Mouse (Mus musculus) forebrain, embryonic 10.5 days (tissue): ENCODE results near the gene Fxr1. TPM values are rescaled to one million over a fixed set of nuclear protein-coding genes. Genes with fewer than 3 reads are reported as not detected.
A peak's percentile ranks its signal among the peaks of the same experiment; 100 is the strongest.
"Not testable (repeated sequence)": the region's sequence is repeated elsewhere in the genome, so short reads cannot be mapped to it uniquely, and the experiment has no call there.

Experiments
- DNase-seq: peaks from one replicate; pipeline ENCODE4 v3.0.0-alpha.2; 2017; ENCODE audit warnings: low spot score; ENCODE audit errors: extremely low spot score
- H3K27ac ChIP-seq: fragments of 300-500 bp; sonication (generic); 2 replicates; pipeline ENCODE4 v1.5.1; 2016; ENCODE audit warnings: mild to moderate bottlenecking
- H3K27me3 ChIP-seq: fragments of 300-500 bp; sonication (generic); 2 replicates; pipeline ENCODE4 v1.6.1; 2016; ENCODE audit warnings: mild to moderate bottlenecking; ENCODE audit not compliant: poor library complexity, severe bottlenecking
- H3K36me3 ChIP-seq: fragments of 300-500 bp; sonication (generic); replicated peaks from 2 replicates; pipeline ENCODE4 v1.6.1; 2016; ENCODE audit warnings: mild to moderate bottlenecking, moderate library complexity
- H3K4me1 ChIP-seq: fragments of 300-500 bp; sonication (generic); 2 replicates; pipeline ENCODE4 v1.6.1; 2016
- H3K4me3 ChIP-seq: fragments of 300-500 bp; sonication (generic); 2 replicates; pipeline ENCODE4 v1.5.1; 2016; ENCODE audit warnings: mild to moderate bottlenecking, moderate library complexity
- H3K9me3 ChIP-seq: fragments of 300-500 bp; sonication (generic); 2 replicates; pipeline ENCODE4 v1.6.1; 2016; ENCODE audit warnings: mild to moderate bottlenecking, moderate library complexity
- WGBS: fragments of 180-500 bp; shearing (Covaris S2); methylation state at CpG from one replicate; pipeline ENCODE4 v1.1.7; 2016; 5-methylcytosine and 5-hydroxymethylcytosine counted together
- polyA plus RNA-seq: library from polyadenylated mRNA; unstranded; fragments of >200 nt; fragmentation: Nextera tagmentation; extraction: Ambion mirVana; gene quantifications from 2 replicates; pipeline ENCODE4 v1.2.1, GENCODE M21; 2016

The Fxr1 gene
- polyA plus RNA-seq, 1 experiment from 2014 or later = 60.3 TPM

DNA sequence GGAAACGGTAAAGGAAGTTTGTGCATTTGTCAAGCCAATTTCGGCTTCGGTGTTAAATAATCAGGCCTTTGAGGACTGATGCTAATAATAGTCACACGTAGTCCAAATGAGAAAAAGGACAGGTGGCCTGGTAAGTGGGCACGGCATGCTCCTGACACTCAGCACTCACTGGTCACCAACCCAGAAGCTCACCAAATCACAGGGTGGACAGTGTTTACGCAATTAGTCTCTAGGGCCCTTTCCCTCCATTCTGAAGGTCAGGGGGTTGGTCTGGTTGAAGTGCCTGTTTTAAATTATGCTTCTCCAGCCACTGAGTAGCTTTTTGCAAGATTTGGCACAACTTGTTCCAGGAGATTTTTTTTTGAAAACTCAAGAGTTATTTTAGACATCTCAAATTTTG lies 11.6 kb upstream of the Fxr1 start:
- H3K36me3 ChIP-seq = no peaks in the 10 kb centered on the region
- WGBS = 74% methylated on average over 6 of the region's 6 CpGs
- DNase-seq = no peak

DNA sequence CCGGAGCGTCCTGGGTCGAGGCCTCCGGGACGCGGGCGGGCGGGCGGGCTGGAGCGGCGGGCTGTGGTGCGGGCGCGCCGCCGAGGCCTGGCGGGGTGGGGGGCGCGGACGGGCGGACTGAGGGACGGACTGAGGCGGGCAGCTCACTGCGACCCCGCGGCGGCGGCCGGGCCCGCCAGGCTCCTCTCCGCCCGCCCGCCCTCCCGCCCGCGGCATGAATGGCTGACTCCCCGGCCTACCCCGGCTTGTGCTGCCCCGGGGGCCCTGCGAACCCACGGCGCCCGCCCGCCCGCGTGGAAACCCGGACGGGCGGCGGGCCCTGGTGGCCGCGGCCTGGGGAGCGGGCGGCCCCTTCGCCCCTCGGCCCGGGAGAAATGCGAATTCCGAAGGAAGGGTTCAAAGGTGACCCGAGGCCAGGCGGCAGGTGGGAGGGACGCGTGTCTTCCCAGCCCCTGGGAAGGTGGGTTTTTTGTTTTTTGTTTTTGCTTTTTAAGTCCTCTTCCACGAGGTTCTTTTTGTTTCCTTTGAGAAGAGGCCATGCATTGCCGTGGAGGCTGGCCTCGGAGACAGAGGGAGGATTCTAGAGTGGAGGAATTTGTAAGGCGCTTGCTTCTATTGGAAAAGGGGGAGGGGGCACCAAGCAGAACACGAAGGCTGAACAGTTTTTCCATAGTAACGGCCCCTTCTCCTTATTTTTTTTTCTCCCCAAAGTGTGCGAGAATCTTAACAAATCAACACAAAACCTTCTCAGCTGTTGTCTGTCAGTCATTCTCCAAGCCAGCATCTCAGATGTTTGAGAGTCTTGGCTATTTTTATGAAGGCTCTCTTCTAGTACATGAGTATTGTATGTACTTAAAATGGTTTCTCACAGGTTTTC lies 877 bp downstream of the Fxr1 start:
- Histone ChIP-seq H3K36me3 (peaks cover 28% of the 10 kb centered on the region), H3K27me3 (no peaks in the 10 kb centered on the region), H3K27ac (peak overlapping the region; percentile 100), H3K9me3 (peaks cover 2% of the 10 kb centered on the region; the same call in 1 of the 2 replicates), H3K4me3 (peak overlapping the region; percentile 98), H3K4me1 (peaks cover 19% of the 10 kb centered on the region)
- peak; percentile 43 for DNase-seq
- WGBS = under 1% methylated on average over 70 of the region's 70 CpGs

More for the DNA sequence above, 11.6 kb upstream of the Fxr1 start:
- H3K4me3 ChIP-seq = no peak overlapping the region
- H3K9me3 ChIP-seq = no peaks in the 10 kb centered on the region
- no peaks in the 10 kb centered on the region for H3K27me3 ChIP-seq
- peaks cover 5% of the 10 kb centered on the region for H3K4me1 ChIP-seq
- no peak overlapping the region for H3K27ac ChIP-seq

DNA sequence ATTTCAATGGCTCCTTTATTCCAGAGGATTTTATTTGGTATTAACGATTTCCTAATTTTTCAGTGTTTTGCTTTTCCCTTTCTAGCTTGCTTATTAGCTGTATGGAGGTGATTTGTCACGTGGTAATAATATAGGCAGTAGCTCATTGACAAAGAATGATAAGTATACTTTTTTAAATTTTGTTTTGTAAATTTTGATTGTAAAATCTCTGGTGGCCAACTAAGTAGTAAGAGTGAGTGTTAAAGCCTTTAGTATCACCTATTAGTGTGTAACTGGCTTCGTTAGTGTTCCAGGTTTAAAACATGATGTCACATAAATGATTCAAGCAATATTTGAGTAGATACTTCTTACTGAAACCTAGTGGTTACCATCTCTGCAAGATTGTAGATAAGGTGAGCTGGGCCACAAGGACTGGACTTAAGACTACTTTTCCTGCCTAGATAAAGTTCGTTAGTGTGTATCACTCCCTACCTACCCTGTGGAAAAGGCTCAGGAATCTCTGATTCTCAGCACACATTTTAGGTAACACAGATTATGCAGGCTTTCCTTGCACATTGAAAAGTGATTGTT lies 1.6 kb downstream of the Fxr1 start:
- H3K9me3 ChIP-seq = peaks cover 2% of the 10 kb centered on the region; the same call in 1 of the 2 replicates
- H3K27ac ChIP-seq = peak overlapping the region; percentile 100; the same call in 1 of the 2 replicates
- no peak for DNase-seq
- H3K4me1 ChIP-seq = peaks cover 19% of the 10 kb centered on the region
- H3K36me3 ChIP-seq = peaks cover 28% of the 10 kb centered on the region
- peak overlapping the region; percentile 98 for H3K4me3 ChIP-seq
- H3K27me3 ChIP-seq = no peaks in the 10 kb centered on the region
- WGBS = 71% methylated on average over 4 of the region's 4 CpGs

DNA sequence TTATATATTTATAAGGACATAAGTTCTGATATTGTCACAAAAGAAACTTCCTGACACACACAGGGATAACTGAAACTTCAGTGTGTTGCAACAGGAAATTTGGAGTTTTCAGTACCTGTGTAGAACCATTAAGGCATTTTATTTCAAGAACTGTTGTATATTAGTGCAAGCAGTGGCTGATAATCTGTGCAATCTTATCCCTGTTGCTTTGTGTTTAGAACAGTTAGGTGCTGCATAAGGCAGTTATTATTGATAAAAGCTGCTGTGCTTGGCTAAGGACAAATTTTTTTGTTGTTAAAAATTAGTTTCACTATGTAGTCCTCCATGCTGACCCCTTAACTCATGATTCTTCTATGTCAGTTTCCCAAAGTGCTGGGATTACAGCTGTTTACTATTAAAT lies 9.2 kb downstream of the Fxr1 start:
- Histone ChIP-seq H3K4me1 (peaks cover 2% of the 10 kb centered on the region; the same call in 1 of the 2 replicates), H3K27me3 (no peaks in the 10 kb centered on the region), H3K36me3 (peaks cover 23% of the 10 kb centered on the region), H3K4me3 (no peak overlapping the region), H3K9me3 (peaks cover 2% of the 10 kb centered on the region; the same call in 1 of the 2 replicates), H3K27ac (no peak overlapping the region)
- no peak for DNase-seq

DNA sequence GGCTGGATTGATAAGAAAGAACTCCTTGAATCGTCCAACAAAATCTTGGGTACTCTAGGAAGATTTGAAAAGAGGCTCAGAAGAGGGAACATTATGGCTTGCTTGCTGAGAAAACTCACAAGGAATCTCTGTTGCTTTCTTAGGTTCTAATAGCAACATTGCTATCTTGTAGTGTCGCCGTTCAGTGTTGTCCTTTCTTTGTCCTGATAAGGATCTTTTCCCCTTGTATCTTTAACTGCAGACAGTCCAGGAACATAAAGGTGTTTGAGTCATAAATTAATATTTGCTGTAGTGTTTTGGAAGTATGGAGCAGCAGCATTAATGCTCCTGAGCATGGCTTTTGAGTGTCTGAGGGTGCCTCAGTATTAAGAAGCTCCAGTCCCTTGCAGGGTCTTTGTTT lies 10.9 kb downstream of the Fxr1 start:
- Histone ChIP-seq H3K9me3 (no peaks in the 10 kb centered on the region), H3K4me1 (peaks cover 7% of the 10 kb centered on the region; the same call in 1 of the 2 replicates), H3K27me3 (no peaks in the 10 kb centered on the region), H3K4me3 (no peak overlapping the region), H3K27ac (no peak overlapping the region), H3K36me3 (peaks cover 12% of the 10 kb centered on the region)
- no peak for DNase-seq
- whole genome bisulfite sequencing = 90% methylated on average over 3 of the region's 3 CpGs

DNA sequence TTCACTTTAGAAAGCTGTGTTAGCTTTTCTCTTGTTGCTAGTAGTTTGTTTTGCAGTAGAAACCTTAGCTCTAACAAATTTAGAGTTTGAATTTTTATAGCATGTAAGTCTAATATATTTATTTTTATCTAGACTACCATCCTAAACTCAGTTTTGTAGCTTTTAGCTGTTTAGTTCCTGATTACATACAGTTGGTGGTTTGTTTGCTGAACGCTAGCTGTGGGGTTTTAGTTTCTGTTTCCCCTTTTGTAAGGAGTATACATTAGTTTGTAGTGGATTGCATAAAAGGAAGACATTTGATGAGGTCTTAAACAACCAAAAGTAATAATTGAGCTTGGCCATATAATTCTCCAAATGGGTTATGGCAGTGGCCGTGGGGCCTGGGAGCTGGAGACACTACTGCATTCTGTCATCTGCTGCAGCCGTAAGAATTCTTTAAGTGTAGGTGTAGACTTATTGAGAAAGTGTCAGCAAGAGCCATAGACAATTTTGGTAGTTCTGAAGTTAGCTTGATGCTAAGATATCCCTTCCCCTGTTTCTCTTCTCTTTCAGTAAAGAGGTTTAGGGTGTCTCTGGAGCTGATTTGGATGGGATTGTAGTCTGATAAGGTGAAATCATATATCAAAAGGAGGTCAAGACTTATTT lies 14.1 kb downstream of the Fxr1 start:
- peaks cover 17% of the 10 kb centered on the region; the same call in 1 of the 2 replicates for H3K4me1 ChIP-seq
- no peaks in the 10 kb centered on the region for H3K9me3 ChIP-seq
- 92% methylated on average over 3 of the region's 3 CpGs for WGBS
- no peaks in the 10 kb centered on the region for H3K27me3 ChIP-seq
- no peak for DNase-seq
- no peak overlapping the region for H3K27ac ChIP-seq
- H3K4me3 ChIP-seq = no peak overlapping the region
- H3K36me3 ChIP-seq = peaks cover 22% of the 10 kb centered on the region

DNA sequence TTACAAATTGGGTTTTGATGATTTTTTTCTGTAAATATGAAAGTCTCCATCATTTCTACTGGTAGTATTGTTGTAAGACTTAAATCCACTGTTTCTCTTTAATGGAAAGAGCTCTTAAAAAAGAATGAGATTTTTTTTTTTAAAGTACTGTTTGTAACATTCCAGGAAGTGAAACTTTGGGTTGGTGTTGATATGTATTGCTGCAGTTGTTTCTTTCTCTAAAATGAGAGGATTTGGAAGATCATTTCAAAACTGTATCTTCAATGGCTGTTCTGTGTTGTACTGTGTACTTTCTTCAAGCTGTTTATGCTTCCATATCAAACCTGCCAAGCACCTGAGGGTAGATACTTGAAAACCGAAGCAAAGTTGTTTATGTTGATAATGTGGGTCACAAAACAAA lies 15.1 kb downstream of the Fxr1 start:
- DNase-seq = no peak
- 98% methylated on average over 1 of the region's 1 CpGs for WGBS
- Histone ChIP-seq H3K9me3 (no peaks in the 10 kb centered on the region), H3K27me3 (no peaks in the 10 kb centered on the region), H3K27ac (no peak overlapping the region), H3K4me3 (no peak overlapping the region), H3K4me1 (peaks cover 17% of the 10 kb centered on the region; the same call in 1 of the 2 replicates), H3K36me3 (peaks cover 24% of the 10 kb centered on the region)

DNA sequence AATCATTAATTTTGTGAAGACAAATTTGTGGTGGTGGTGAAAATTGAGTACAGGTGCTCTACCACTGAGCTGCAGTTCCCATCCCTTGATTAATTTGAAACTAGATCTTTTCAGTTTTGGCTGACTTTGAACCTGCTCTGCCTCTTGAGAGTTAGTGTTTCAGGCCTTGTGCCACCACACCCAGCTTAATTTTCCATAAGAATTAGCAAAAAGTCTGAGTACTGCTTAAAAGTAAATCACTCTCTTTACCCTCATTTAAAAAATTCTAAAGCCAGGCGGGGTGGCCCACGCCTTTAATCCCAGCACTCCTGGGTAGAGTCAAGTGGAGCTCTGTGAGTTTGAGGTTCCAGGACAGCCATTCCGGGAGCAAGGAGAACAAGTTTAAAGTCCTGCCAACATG lies 16.0 kb downstream of the Fxr1 start:
- WGBS = 79% methylated on average over 3 of the region's 3 CpGs
- no peak overlapping the region for H3K4me3 ChIP-seq
- H3K36me3 ChIP-seq = peaks cover 24% of the 10 kb centered on the region
- H3K9me3 ChIP-seq = no peaks in the 10 kb centered on the region
- no peak overlapping the region for H3K27ac ChIP-seq
- no peaks in the 10 kb centered on the region for H3K27me3 ChIP-seq
- no peak for DNase-seq
- peaks cover 17% of the 10 kb centered on the region; the same call in 1 of the 2 replicates for H3K4me1 ChIP-seq

DNA sequence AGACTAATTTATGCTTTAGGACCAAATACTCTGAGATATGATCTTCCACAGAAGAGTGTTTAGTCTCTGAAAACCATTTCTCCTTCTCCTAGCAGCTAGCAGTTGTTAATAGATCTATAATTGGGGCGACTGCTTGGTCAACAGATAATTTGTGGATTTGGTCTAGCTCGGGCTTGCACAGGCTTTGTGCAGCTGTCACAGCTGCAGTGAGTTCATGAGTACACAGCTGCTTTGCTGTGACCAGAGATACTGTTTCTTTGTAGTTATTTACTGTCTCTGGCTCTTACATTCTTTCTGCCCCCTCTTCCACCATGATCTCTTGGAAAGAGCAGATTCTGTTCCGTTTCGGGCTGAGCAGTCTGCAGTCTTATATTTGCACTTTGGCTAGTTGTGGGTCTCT lies 22.2 kb downstream of the Fxr1 start:
- Histone ChIP-seq H3K36me3 (peaks cover 67% of the 10 kb centered on the region), H3K4me3 (no peak overlapping the region), H3K9me3 (no peaks in the 10 kb centered on the region), H3K4me1 (peaks cover 10% of the 10 kb centered on the region; the same call in 1 of the 2 replicates), H3K27ac (no peak overlapping the region), H3K27me3 (no peaks in the 10 kb centered on the region)
- 95% methylated on average over 4 of the region's 4 CpGs for WGBS
- DNase-seq = no peak

DNA sequence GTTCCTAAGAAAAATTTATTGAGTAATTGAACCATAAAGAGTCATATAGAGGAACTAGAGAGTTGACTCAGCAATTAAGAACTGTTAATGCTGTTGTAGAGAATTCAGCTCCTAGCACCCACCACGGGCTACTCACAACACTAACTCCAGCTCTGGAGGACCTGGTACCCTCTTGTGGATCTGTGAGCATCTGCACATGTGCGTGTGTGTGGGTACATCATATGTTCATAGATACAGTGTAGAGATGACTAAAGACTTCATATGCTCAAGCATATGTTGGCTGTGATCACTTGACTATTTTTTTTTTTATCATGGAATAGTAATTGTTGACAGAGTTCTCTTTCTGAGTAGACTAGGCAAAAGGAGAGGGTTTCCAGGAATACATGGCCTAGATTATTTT lies 42.6 kb downstream of the Fxr1 start:
- no peaks in the 10 kb centered on the region for H3K4me1 ChIP-seq
- H3K27me3 ChIP-seq = no peaks in the 10 kb centered on the region
- no peak overlapping the region for H3K27ac ChIP-seq
- 93% methylated on average over 2 of the region's 2 CpGs for WGBS
- no peak overlapping the region for H3K4me3 ChIP-seq
- peaks cover 94% of the 10 kb centered on the region for H3K36me3 ChIP-seq
- H3K9me3 ChIP-seq = no peaks in the 10 kb centered on the region
- no peak for DNase-seq

DNA sequence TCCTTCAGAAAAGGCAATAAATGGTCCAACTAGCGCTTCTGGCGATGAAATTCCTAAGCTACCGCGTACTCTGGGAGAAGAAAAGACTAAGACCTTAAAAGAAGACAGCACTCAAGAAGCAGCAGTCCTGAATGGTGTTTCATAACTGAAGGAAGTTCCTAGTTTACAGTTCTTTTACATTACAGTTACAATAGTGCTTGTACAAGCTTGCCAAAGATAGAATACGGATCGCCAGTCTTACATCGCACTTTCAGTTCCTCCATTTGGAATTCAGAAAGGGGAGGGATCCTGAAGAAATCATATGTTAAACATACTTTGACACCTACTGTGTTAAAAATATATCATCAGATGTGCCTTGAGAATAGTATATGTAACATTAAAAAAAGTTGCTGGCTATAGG lies 49.2 kb downstream of the Fxr1 start:
- H3K27me3 ChIP-seq, H3K9me3 ChIP-seq, DNase-seq, H3K27ac ChIP-seq, H3K4me1 ChIP-seq, H3K4me3 ChIP-seq: not testable (repeated sequence)
- 95% methylated on average over 7 of the region's 7 CpGs for WGBS
- peaks cover 92% of the 10 kb centered on the region for H3K36me3 ChIP-seq

DNA sequence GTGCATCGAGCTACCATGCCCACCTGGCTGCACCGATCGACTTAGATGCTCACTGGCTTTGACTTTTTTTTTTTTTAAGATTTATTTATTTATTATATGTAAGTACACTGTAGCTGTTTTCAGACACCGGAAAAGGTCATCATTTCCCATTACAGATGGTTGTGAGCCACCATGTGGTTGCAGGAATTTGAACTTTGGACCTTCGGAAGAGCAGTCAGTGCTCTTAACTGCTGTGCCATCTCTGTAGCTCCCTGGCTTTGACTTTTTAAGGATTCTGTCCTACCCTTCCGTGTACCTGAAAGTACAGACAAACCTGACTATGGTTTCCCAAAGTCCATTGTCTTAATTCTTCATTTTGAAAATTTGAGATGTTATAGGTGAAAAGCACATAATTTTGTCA lies 53.0 kb downstream of the Fxr1 start:
- H3K27me3 ChIP-seq = no peaks in the 10 kb centered on the region
- peaks cover 95% of the 10 kb centered on the region for H3K36me3 ChIP-seq
- H3K9me3 ChIP-seq = no peaks in the 10 kb centered on the region
- no peak for DNase-seq
- no peaks in the 10 kb centered on the region for H3K4me1 ChIP-seq
- no peak overlapping the region for H3K4me3 ChIP-seq
- WGBS = 94% methylated on average over 6 of the region's 6 CpGs
- no peak overlapping the region for H3K27ac ChIP-seq
